Mouse (Mus musculus): ENCODE results near the gene Cdc16.

Cdc16 gene

DNA sequence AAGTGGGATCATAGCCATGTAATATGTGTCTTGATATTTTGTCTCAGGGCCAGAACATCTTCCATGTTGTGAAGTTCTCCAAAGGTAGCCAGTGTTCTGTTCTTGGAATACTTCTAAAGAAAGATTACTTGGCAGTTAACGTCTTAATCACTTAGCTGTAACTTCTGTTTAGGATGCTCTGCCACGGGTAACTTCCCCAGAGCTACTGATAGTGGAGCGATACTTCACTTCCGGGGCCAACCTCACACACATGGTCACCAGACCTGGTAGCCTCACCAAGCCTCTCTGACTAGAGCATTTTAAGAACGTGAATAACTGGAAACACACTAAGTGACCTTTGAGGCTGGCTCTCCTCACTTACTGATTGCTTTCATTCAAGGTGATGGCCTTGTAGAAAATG lies 42.1 kb downstream of the Cdc16 start:
- DNase-seq (ENCODE audit: low spot score in 2 of 2) = no peak

DNA sequence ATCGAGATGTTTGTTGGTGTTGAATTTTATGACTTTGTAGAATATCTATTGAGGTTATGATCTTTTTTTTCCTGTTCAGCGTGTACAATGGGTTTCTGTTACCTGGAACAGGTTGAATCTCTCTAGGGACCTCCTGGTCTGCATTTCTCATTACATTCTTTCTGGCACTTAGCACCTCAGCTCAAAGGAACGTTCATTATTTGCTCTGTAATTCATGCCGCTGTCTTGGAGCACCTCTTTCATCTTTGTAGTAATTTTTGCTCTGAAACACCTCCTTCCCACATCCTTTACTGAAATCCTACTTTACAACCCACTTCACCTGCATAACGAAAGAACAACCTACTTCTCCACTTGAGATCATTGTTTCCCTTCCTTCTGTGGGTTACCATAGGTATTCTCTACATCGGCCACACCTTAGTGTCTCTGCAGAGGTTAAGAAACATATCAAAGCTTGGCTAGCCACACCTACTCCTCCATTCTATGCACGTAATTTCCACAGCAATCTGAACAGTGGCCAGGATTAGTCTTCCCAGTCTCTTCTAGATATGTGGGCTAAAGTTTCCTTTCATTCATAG lies 71.2 kb downstream of the Cdc16 start:
- DNase-seq (ENCODE audit: low spot score in 2 of 2) = no peak
